Mouse (Mus musculus): ENCODE measurements at regions not wholly inside any gene's neighbourhood (a gene's known extent, or its start where the extent isn't known, plus 50 kb on each side); places are given as distances from the start of the nearest gene placed in this dataset.
A peak's percentile ranks its signal among the peaks of the same experiment; 100 is the strongest.

DNA sequence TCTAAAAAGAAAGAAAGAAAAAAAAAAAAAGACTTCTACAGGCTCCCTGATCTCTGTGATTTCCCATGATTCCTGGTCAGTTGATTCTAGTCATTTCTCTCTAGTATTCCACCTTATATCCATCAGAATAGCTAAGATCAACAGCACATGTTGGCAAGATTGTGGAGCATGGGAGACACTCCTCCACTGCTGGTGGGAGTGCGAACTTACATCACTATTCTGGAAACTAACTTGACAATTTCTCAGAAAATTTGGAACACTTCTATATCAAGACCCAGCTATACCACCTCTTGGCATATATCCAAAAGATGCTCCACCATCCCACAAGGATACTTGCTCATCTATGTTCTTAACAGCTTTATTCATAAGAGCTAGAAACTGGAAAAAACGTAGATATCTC, 3266.0 kb upstream of the Lrrc6 start:
- DNase-seq (ENCODE audit: low read depth): no peak

DNA sequence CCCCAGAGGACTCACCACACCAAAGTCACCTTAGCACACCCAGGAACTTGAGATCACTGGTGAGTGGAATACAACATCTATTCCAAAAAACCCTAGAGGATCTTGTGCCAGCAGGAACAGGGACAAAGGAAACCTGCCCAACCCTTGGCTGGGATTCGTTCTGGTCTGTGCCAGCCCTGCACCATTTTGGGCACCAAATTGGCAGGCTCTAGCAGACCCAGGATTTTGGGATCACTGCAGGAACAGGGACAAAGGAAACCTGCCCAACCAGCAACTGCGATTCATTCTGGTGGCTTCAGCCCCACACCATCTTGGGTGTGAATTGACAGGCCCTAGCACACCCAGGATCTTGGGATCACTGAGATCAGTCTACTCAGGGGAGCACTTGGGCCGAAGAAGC, 3251.9 kb upstream of the Lrrc6 start:
- DNase-seq (ENCODE audit: low read depth): no peak

DNA sequence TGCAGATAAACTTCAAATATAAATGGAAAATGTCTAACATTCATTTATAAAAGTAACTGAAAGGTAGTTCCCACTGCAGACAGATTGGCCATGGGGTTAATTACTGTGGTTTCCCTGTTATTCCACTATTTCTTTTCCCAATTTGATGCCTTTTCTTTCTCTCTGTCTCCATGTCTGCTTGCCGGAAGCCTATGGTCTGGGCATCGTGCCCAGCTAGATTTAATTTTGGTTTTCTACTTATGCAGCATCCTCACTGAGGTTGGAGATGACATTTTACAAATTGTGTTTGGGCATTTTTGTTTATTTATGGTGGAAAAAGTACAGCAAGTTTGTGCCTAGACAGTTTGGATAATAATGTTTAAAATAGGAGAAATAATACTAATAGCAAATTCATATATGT, 3214.0 kb upstream of the Lrrc6 start:
- DNase-seq (ENCODE audit: low read depth): no peak

DNA sequence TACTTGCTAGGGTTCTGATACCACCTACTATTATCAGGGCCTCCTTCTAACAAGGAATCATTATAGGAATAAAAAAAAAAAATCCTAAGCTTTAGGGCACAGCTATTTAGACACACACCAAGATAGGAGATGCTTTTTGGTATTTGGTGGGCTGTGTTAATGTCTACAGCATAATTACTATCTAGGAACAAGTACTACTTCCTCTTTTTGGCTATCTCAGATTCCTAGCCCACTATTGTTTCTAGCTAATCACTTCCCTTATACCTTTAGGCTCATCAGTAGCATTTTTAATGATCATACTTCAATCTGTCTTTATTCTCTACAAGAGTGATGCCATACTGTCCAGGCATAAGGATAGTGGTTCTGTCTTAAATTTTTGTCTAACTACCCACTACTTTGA, 3213.2 kb upstream of the Lrrc6 start:
- no peak for DNase-seq (ENCODE audit: low read depth)

DNA sequence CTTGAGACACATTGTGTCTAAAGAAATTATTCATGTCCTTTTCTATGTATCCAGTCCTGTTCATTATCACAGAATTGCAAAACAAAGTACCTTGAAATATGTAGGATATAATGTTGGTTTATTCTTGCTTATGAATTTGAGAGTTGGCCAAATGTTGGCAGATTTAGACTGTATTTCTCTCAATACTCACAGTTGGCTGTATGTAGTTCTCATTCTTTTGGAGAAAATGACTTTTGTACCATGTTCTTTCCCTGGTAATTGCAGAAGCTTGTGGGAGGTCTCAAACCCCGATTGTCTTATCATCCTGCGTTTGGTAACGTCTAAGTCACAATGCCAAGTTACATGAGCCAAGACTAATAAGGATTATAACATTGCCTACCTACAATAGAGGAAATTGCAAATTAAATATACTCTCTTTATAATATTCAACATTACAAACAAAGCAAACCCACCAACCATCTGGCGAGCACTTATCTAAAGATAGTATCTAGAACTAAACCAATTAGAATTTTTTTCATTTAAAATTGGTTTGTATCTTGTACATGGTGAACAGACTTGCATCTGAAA, 3195.0 kb upstream of the Lrrc6 start:
- no peak for DNase-seq (ENCODE audit: low read depth)

DNA sequence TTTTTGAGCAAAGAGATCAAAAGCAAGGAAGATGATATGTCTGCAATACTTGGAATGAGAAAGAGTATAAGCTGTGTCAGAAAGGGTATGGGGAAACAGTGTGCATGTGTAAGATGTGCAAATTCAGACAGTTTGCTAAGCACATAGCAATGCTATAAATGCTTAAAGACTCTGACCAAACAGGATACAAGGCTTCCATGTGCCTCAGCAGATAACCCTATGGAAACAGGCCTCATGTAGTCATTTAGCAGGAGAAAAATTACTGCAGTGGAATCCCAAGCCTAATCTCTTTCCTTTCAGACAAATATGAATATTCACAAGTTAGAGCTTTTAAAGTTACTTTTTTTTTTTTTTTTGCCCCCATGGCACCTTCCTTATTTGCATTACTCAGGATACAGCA, 3189.8 kb upstream of the Lrrc6 start:
- DNase-seq (ENCODE audit: low read depth): peak; percentile 7

Data from 416B (cell line).